Mouse (Mus musculus): ENCODE measurements around the gene Otud7a.

GRCm38 (mm10) chr7:63520299-63520698, 75.7 kb downstream of the Otud7a start:
- TF ChIP-seq CTCF (IDR thresholded peaks at IDR 0.05; ENCODE audit: low read depth) (no peak), EP300 (IDR thresholded peaks at IDR 0.05; ENCODE audit: low read depth) (no peak)
